ENCODE assay signal across 24 mouse cellular contexts in the genomic region with DNA sequence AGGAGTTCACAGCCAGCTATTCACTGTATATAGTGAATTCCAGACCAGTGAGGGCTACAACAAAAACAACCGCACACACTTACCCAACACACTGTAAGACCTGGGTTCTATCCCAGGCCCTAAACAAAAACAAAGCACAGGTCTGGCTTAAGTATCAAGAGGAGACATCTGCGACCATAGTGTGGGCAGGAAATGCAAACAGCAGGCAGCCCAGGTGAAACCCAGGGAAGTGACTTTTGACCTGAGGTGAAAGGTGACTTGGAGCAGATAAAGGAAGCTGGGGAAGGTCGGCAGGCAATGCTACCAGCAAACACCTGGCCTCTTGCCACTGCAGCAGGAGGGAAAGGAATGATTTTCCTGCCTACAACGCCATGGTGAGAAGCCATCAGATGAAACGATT.
DNase-seq lines count a peak whose midpoint lies in the region; ATAC-seq lines count a peak whose summit lies in the region.
"Had no signal": no experiment of that assay in that cellular context is flagged by ENCODE, and none has a peak within 500 bp of the region (broad histone marks: within the 10 kb centered on the region; RNA-seq: fewer than 3 reads in every experiment).

No protein-coding gene starts in this region.

- no peaks in the 10 kb centered on the region for H3K36me3 ChIP-seq in liver, embryonic 12.5 days
- no peaks in the 10 kb centered on the region for H3K36me3 ChIP-seq in stomach, embryonic 14.5 days (ENCODE audit: control insufficient read depth, insufficient read depth, low read length)
- H3K36me3 ChIP-seq: embryonic facial prominence, embryonic 15.5 days; forebrain, embryonic 15.5 days; neural tube, embryonic 15.5 days had no signal

- no peak for ATAC-seq in liver, embryonic 12.5 days
- ATAC-seq in stomach, embryonic 14.5 days (ENCODE audit: insufficient number of reproducible peaks, insufficient read depth, low FRiP score, low read depth), result no peak
- ATAC-seq: forebrain, embryonic 15.5 days; inflammation-experienced regulatory T-cells, adult 6 months had no signal

- H3K4me1 ChIP-seq in liver, embryonic 12.5 days, result peaks cover 62% of the 10 kb centered on the region
- no peaks in the 10 kb centered on the region for H3K4me1 ChIP-seq in stomach, embryonic 14.5 days (ENCODE audit: control insufficient read depth, insufficient read depth, low read length)
- H3K4me1 ChIP-seq: embryonic facial prominence, embryonic 15.5 days; forebrain, embryonic 15.5 days; neural tube, embryonic 15.5 days had no signal

- peak overlapping the region; percentile 36; the same call in 1 of the 2 replicates for H3K27ac ChIP-seq in liver, embryonic 12.5 days
- peak overlapping the region; percentile 55; the same call in 1 of the 2 replicates for H3K27ac ChIP-seq in stomach, embryonic 14.5 days (ENCODE audit: low read length)
- H3K27ac ChIP-seq: forebrain, embryonic 15.5 days; hindbrain, embryonic 14.5 days; liver, embryonic 14.5 days; neural tube, embryonic 15.5 days had no signal

- H3K4me2 ChIP-seq in liver, embryonic 12.5 days, result no peak overlapping the region
- H3K4me2 ChIP-seq in stomach, embryonic 14.5 days (replicated peaks; ENCODE audit: low read depth, low read length), result no peak overlapping the region
- H3K4me2 ChIP-seq: embryonic facial prominence, embryonic 15.5 days; forebrain, embryonic 15.5 days; hindbrain, embryonic 14.5 days; midbrain, embryonic 11.5 days; neural tube, embryonic 15.5 days had no signal

- no peak overlapping the region for H3K4me3 ChIP-seq in liver, embryonic 12.5 days
- no peak overlapping the region for H3K4me3 ChIP-seq in stomach, embryonic 14.5 days (ENCODE audit: low read depth, low read length)
- H3K4me3 ChIP-seq: embryonic facial prominence, embryonic 15.5 days; forebrain, embryonic 15.5 days; neural tube, embryonic 15.5 days had no signal

- H3K9ac ChIP-seq in liver, embryonic 12.5 days, result no peak overlapping the region
- H3K9ac ChIP-seq in stomach, embryonic 14.5 days (replicated peaks; ENCODE audit: low read depth, low read length), result no peak overlapping the region
- H3K9ac ChIP-seq: embryonic facial prominence, embryonic 15.5 days; forebrain, embryonic 15.5 days; hindbrain, embryonic 14.5 days; liver, embryonic 14.5 days; neural tube, embryonic 15.5 days had no signal

- intact Hi-C loops in left cerebral cortex, postnatal 4 days (cut with DNase I), result no loop called here

- H3K27me3 ChIP-seq in liver, embryonic 12.5 days (replicated peaks), result no peaks in the 10 kb centered on the region
- no peaks in the 10 kb centered on the region for H3K27me3 ChIP-seq in stomach, embryonic 14.5 days (ENCODE audit: control insufficient read depth, insufficient read depth, low read length)
- H3K27me3 ChIP-seq: embryonic facial prominence, embryonic 15.5 days; forebrain, embryonic 15.5 days; neural tube, embryonic 15.5 days had no signal

- no peaks in the 10 kb centered on the region for H3K9me3 ChIP-seq in liver, embryonic 12.5 days (replicated peaks)
- no peaks in the 10 kb centered on the region for H3K9me3 ChIP-seq in stomach, embryonic 14.5 days (ENCODE audit: control insufficient read depth, low read depth, low read length)
- H3K9me3 ChIP-seq: embryonic facial prominence, embryonic 15.5 days; forebrain, embryonic 15.5 days; neural tube, embryonic 15.5 days had no signal

- 44% methylated on average over 5 of the region's 5 CpGs for WGBS in liver, embryonic 12.5 days (ENCODE audit: insufficient replicate concordance)
- 39% methylated on average over 5 of the region's 5 CpGs for WGBS in stomach, embryonic 14.5 days

- DNase-seq in heart, adult 11 months, result peak; percentile 53
- no peak for DNase-seq in heart, adult 18-20 months
- peak; percentile 99 for DNase-seq in R1 (ENCODE audit: low read depth, low spot score)
- no peak for DNase-seq in left cerebral cortex, postnatal 4 days
- no peak for DNase-seq in testis, postnatal 14 days (ENCODE audit: low spot score)
- DNase-seq in urinary bladder, postnatal 25 days (ENCODE audit: low spot score), result no peak
- DNase-seq: adrenal gland, postnatal 14 days; cerebellum, adult 8-10 months; gastrocnemius, postnatal 25 days; heart, postnatal 4 days; kidney, postnatal 14 days; layer of hippocampus, postnatal 36 days; lung, postnatal 14 days; right cerebral cortex, adult 18-20 months; right cerebral cortex, postnatal 4 days had no signal

Comparison
In these comparisons a context has a peak if more than half of its experiments do, and no peak if none do; other contexts are left out.
1. DNase-seq: peak in heart, adult 11 months (single experiment) and R1 (single experiment); none in heart, adult 18-20 months (0 of 2), left cerebral cortex, postnatal 4 days (single experiment), testis, postnatal 14 days (single experiment) and urinary bladder, postnatal 25 days (single experiment).